Comparison of ENCODE assay signal across 8 mouse cellular contexts in genomic region chr2:178023011-178023611, GRCm38 (mm10). TPM values are rescaled to one million over a fixed set of nuclear protein-coding genes. Genes with fewer than 3 reads are reported as not detected.
A peak's percentile ranks its signal among the peaks of the same experiment; 100 is the strongest.
DNase-seq lines count a peak whose midpoint lies in the region; ATAC-seq and TF ChIP-seq lines count a peak whose summit lies in the region.
"Not testable (repeated sequence)": the region's sequence is repeated elsewhere in the genome, so short reads cannot be mapped to it uniquely, and the experiment has no call there.

TSS of gene Zfp971 (plus strand) at chr2:178023284.

- WGBS in hindbrain, embryonic 14.5 days = under 1% methylated on average over 13 of the region's 15 CpGs
- WGBS in lung, postnatal 0 days = 2% methylated on average over 12 of the region's 15 CpGs

- H3K4me2 ChIP-seq in hindbrain, embryonic 14.5 days (replicated peaks) = peak within 1 kb of the TSS; percentile 58
- H3K4me2 ChIP-seq in lung, postnatal 0 days (replicated peaks; ENCODE audit: low read depth, low read length) = peak within 1 kb of the TSS; percentile 56

- H3K36me3 ChIP-seq in MEL (ENCODE audit: control insufficient read depth in 1 of 2, insufficient read depth in 2 of 2, low read length in 2 of 2); hindbrain, embryonic 14.5 days (replicated peaks; ENCODE audit: control insufficient read depth, insufficient read depth); lung, postnatal 0 days (ENCODE audit: insufficient read depth, low read length): not testable (repeated sequence)

- H3K27ac ChIP-seq in MEL (ENCODE audit: control insufficient read depth, low read depth, low read length) = peak within 1 kb of the TSS; percentile 60
- peak within 1 kb of the TSS; percentile 43; the same call in 1 of the 2 replicates for H3K27ac ChIP-seq in hindbrain, embryonic 14.5 days
- not testable (repeated sequence) for H3K27ac ChIP-seq in lung, postnatal 0 days (ENCODE audit: low read length)

- peak in 1 of 2 experiments; percentile 61; a peak in 2 of 4 replicates for TF ChIP-seq POLR2A in MEL (IDR thresholded peaks at IDR 0.05; ENCODE audit: control insufficient read depth in 1 of 2, insufficient read depth in 1 of 2, low read depth in 1 of 2, low read length in 2 of 2, poor library complexity in 1 of 2)

- H3K4me3 ChIP-seq in MEL (ENCODE audit: control insufficient read depth in 1 of 2, insufficient read depth in 1 of 2, low read depth in 2 of 2, low read length in 2 of 2) = peak within 1 kb of the TSS; percentile 73 to 93
- H3K4me3 ChIP-seq in hindbrain, embryonic 14.5 days (replicated peaks; ENCODE audit: low read length) = peak within 1 kb of the TSS; percentile 52
- H3K4me3 ChIP-seq in lung, postnatal 0 days (ENCODE audit: low read depth, low read length) = peak within 1 kb of the TSS; percentile 46

- not testable (repeated sequence) for H3K27me3 ChIP-seq in MEL (ENCODE audit: control insufficient read depth in 1 of 2, insufficient read depth in 2 of 2, low read length in 2 of 2); hindbrain, embryonic 14.5 days (ENCODE audit: control insufficient read depth, insufficient read depth, low read length); lung, postnatal 0 days (replicated peaks; ENCODE audit: insufficient read depth, low read length)

- H3K79me2 ChIP-seq in MEL (ENCODE audit: control insufficient read depth, insufficient read depth, low read length, poor library complexity) = peaks cover 15% of the 10 kb centered on the region

- DNase-seq in MEL (ENCODE audit: low read depth, low spot score) = peak; percentile 50
- peak; percentile 38 to 52 for DNase-seq in cerebellum, postnatal 14 days
- DNase-seq in gastrocnemius, adult 18-20 months (ENCODE audit: low spot score) = peak; percentile 51
- peak; percentile 23 for DNase-seq in hindbrain, embryonic 14.5 days (ENCODE audit: low spot score)
- peak; percentile 23 to 52 for DNase-seq in layer of hippocampus, postnatal 25 days (ENCODE audit: extremely low spot score in 1 of 2, low spot score in 1 of 2)
- DNase-seq in lung, postnatal 0 days (ENCODE audit: low spot score) = peak; percentile 33
- DNase-seq in ovary, adult 18-20 months (ENCODE audit: low spot score) = peak; percentile 44
- DNase-seq in thymus, postnatal 0 days (ENCODE audit: low spot score) = peak; percentile 41

- not testable (repeated sequence) for TF ChIP-seq EP300 in MEL (IDR thresholded peaks at IDR 0.05; ENCODE audit: low read depth in 1 of 2, low read length in 2 of 2); lung, postnatal 0 days (IDR thresholded peaks at IDR 0.05)

- not testable (repeated sequence) for H3K9me3 ChIP-seq in MEL (replicated peaks; ENCODE audit: insufficient read depth, low read length); hindbrain, embryonic 14.5 days (ENCODE audit: control insufficient read depth, low read length); lung, postnatal 0 days (ENCODE audit: low read length)

- not testable (repeated sequence) for TF ChIP-seq RAD21 in MEL (IDR thresholded peaks at IDR 0.05; ENCODE audit: low read depth, low read length)

- H3K9ac ChIP-seq in MEL (ENCODE audit: control insufficient read depth, low read depth, low read length, poor library complexity, severe bottlenecking) = peak within 1 kb of the TSS; percentile 75
- H3K9ac ChIP-seq in hindbrain, embryonic 14.5 days = peak within 1 kb of the TSS; percentile 61
- H3K9ac ChIP-seq in lung, postnatal 0 days (replicated peaks; ENCODE audit: low read depth) = peak within 1 kb of the TSS; percentile 41

- not testable (repeated sequence) for TF ChIP-seq CTCF in MEL (IDR thresholded peaks at IDR 0.05 in 2 of 3, conservative IDR thresholded peaks at IDR 0.05 in 1 of 3; ENCODE audit: control insufficient read depth in 1 of 3, insufficient read depth in 1 of 3, low read depth in 2 of 3, low read length in 3 of 3, poor library complexity in 1 of 3, severe bottlenecking in 1 of 3); lung, postnatal 0 days (IDR thresholded peaks at IDR 0.05)

- not testable (repeated sequence) for H3K4me1 ChIP-seq in MEL (ENCODE audit: control insufficient read depth in 1 of 2, insufficient read depth in 2 of 2, low read length in 2 of 2); hindbrain, embryonic 14.5 days (replicated peaks; ENCODE audit: control insufficient read depth, insufficient read depth, low read length); lung, postnatal 0 days (ENCODE audit: insufficient read depth, low read depth, low read length)

- not testable (repeated sequence) for ATAC-seq in hindbrain, embryonic 14.5 days (ENCODE audit: low FRiP score); lung, postnatal 0 days

TF ChIP-seq in MEL, 35 proteins besides CTCF, POLR2A, EP300 and RAD21:
- TF ChIP-seq MXI1 (IDR thresholded peaks at IDR 0.05; ENCODE audit: low read depth, low read length) (0 out of 2 replicates have a peak, but pooled peaks have one; percentile 25), SIN3A (IDR thresholded peaks at IDR 0.05; ENCODE audit: low read length) (peak; percentile 83), NELFE (IDR thresholded peaks at IDR 0.05; ENCODE audit: low read depth, low read length) (peak; percentile 32; the same call in 1 of the 2 replicates), TBP (IDR thresholded peaks at IDR 0.05; ENCODE audit: low read depth, low read length) (0 out of 2 replicates have a peak, but pooled peaks have one; percentile 43), CHD2 (IDR thresholded peaks at IDR 0.05; ENCODE audit: low read length) (peak; percentile 35; the same call in 1 of the 2 replicates), HCFC1 (IDR thresholded peaks at IDR 0.05; ENCODE audit: low read depth, low read length) (peak; percentile 74), KAT2A (conservative IDR thresholded peaks at IDR 0.05; ENCODE audit: low read depth, low read length) (peak; percentile 45; the same call in 1 of the 2 replicates)
TF ChIP-seq in MEL: peak in this region for 7; not testable (repeated sequence) for 28.

RNA-seq across cellular contexts. Expression of gene Zfp971, which starts in this region (rescaled TPM):
- total RNA-seq in MEL (2012; rRNA removed) = 46.7 and 59.7 TPM in 2 replicates
- polyA plus RNA-seq in MEL (2012; ENCODE audit: insufficient read depth in 1 of 2, insufficient read length in 2 of 2, low read depth in 1 of 2, low replicate concordance in 2 of 2, missing spikeins in 1 of 2) = over 10,000 TPM in 1 of 2 experiments, 10 to 100 TPM in 1; 17.7 to 10,023 TPM
- 10 to 100 TPM; 30.1 to 37.5 TPM for total RNA-seq in gastrocnemius, adult 18-20 months (2021)
- polyA plus RNA-seq in hindbrain, embryonic 14.5 days (2014; fragmentation: Nextera tagmentation; extraction: Ambion mirVana) = 11.8 and 12.6 TPM in 2 replicates
- 10 to 100 TPM; 25.5 to 29.1 TPM for total RNA-seq in layer of hippocampus, postnatal 25 days (2021)
- 8.2 and 9.5 TPM in 2 replicates for polyA plus RNA-seq in lung, postnatal 0 days (2015; fragmentation: Nextera tagmentation; extraction: Ambion mirVana)
- 10.2 and 13.1 TPM in 2 replicates for polyA plus RNA-seq in thymus, postnatal 0 days (2015; fragmentation: Nextera tagmentation; extraction: Ambion mirVana)
